Mouse (Mus musculus) heart, embryonic 13.5 days (tissue): Measurements from ENCODE around the gene Gm13289. TPM values are rescaled to one million over a fixed set of nuclear protein-coding genes. Genes with fewer than 3 reads are reported as not detected.

Experiments
- ATAC-seq: fragments of 200-750 bp; cut with Nextera tagmentation; 2 replicates; pipeline ENCODE4 v1.8.0; 2017; ENCODE audit warnings: moderate TSS enrichment; ENCODE audit not compliant: insufficient number of reproducible peaks, low FRiP score, low TSS enrichment; ENCODE audit errors: extremely low read depth
- H3K27ac ChIP-seq: fragments of 300-500 bp; sonication (generic); replicated peaks from 2 replicates; pipeline ENCODE4 v1.5.1; 2015; ENCODE audit warnings: moderate library complexity, mild to moderate bottlenecking, inconsistent platforms
- H3K27me3 ChIP-seq: fragments of 300-500 bp; sonication (generic); replicated peaks from 2 replicates; pipeline ENCODE4 v1.6.1; 2015; ENCODE audit warnings: mild to moderate bottlenecking, inconsistent platforms
- H3K36me3 ChIP-seq: fragments of 300-500 bp; sonication (generic); 2 replicates; pipeline ENCODE4 v1.6.1; 2015; ENCODE audit warnings: mild to moderate bottlenecking, inconsistent platforms
- H3K4me1 ChIP-seq: fragments of 300-500 bp; sonication (generic); 2 replicates; pipeline ENCODE4 v1.6.1; 2015; ENCODE audit warnings: inconsistent platforms
- H3K4me2 ChIP-seq: fragments of 300-500 bp; sonication (generic); 2 replicates; pipeline ENCODE4 v1.6.1; 2015; ENCODE audit warnings: inconsistent platforms, mild to moderate bottlenecking, moderate library complexity
- H3K4me3 ChIP-seq: fragments of 300-500 bp; sonication (generic); 2 replicates; pipeline ENCODE4 v1.5.1; 2015; ENCODE audit warnings: moderate library complexity, mild to moderate bottlenecking, inconsistent platforms
- H3K9ac ChIP-seq: fragments of 300-500 bp; sonication (generic); 2 replicates; pipeline ENCODE4 v1.6.1; 2015; ENCODE audit warnings: inconsistent platforms, mild to moderate bottlenecking, moderate library complexity
- H3K9me3 ChIP-seq: fragments of 300-500 bp; sonication (generic); 2 replicates; pipeline ENCODE4 v1.6.1; 2016; ENCODE audit warnings: inconsistent platforms
- WGBS: fragments of 180-500 bp; shearing (Covaris S2); methylation state at CpG from one replicate; pipeline ENCODE4 v1.1.7; 2015; ENCODE audit warnings: mixed read lengths; 5-methylcytosine and 5-hydroxymethylcytosine counted together
- polyA plus RNA-seq: library from polyadenylated mRNA; unstranded; fragments of >200 nt; fragmentation: Nextera tagmentation; extraction: Ambion mirVana; gene quantifications from 2 replicates; pipeline ENCODE4 v1.2.1, GENCODE M21; 2015

Gm13289 gene
- polyA plus RNA-seq, 1 experiment from 2014 or later: not detected

GRCm38 (mm10) chr4:88822995-88823394 lies 46.3 kb downstream of the Gm13289 start:
- Histone ChIP-seq H3K27me3 (no peaks in the 10 kb centered on the region; the same call in 1 of the 2 replicates), H3K9ac (no peak overlapping the region), H3K9me3 (no peaks in the 10 kb centered on the region), H3K36me3 (no peaks in the 10 kb centered on the region), H3K4me2 (no peak overlapping the region), H3K27ac (no peak overlapping the region), H3K4me3 (no peak overlapping the region), H3K4me1 (no peaks in the 10 kb centered on the region)
- no peak for ATAC-seq
- 23% methylated on average over 4 of the region's 4 CpGs for WGBS

Other genes with a start within 250 kb of the Gm13289 start
- not detected in 2 replicates for gene Ifna15, start 218.7 kb upstream of the Gm13289 start, polyA plus RNA-seq
- gene Ifna14, start 205.1 kb upstream of the Gm13289 start, polyA plus RNA-seq: not detected in 2 replicates
- not detected in 2 replicates for gene Ifna9, start 184.5 kb upstream of the Gm13289 start, polyA plus RNA-seq
- not detected in 2 replicates for gene Ifna12, start 173.5 kb upstream of the Gm13289 start, polyA plus RNA-seq
- gene C87499, start 142.5 kb upstream of the Gm13289 start, polyA plus RNA-seq: not detected in 2 replicates
- not detected in 2 replicates for gene Ifna13, start 132.5 kb upstream of the Gm13289 start, polyA plus RNA-seq
- not detected in 2 replicates for gene Ifna16, start 100.0 kb upstream of the Gm13289 start, polyA plus RNA-seq
- gene Ifna2, start 93.0 kb upstream of the Gm13289 start, polyA plus RNA-seq: not detected in 2 replicates
- not detected in 2 replicates for gene Ifnab, start 85.6 kb upstream of the Gm13289 start, polyA plus RNA-seq
- 0.33 and 0.84 TPM in 2 replicates for gene Gm26566, start 55.1 kb upstream of the Gm13289 start, polyA plus RNA-seq
- gene Klhl9, start 54.5 kb upstream of the Gm13289 start, polyA plus RNA-seq: 70.7 and 76.5 TPM in 2 replicates
- not detected in 2 replicates for gene Gm13271, start 22.1 kb upstream of the Gm13289 start, polyA plus RNA-seq
- 0.20 and 0.31 TPM in 2 replicates for gene Gm13283, start 16.8 kb upstream of the Gm13289 start, polyA plus RNA-seq
- gene Gm13290, start 3.1 kb upstream of the Gm13289 start, polyA plus RNA-seq: 0.29 TPM in 1 of 2 replicates, not detected in the other
- not detected in 2 replicates for gene Gm13272, start 2.9 kb downstream of the Gm13289 start, polyA plus RNA-seq
- gene Ifnz, start 5.2 kb downstream of the Gm13289 start, polyA plus RNA-seq: not detected in 2 replicates
- not detected in 2 replicates for gene Gm13276, start 8.8 kb downstream of the Gm13289 start, polyA plus RNA-seq
- not detected in 2 replicates for gene Gm13277, start 11.7 kb downstream of the Gm13289 start, polyA plus RNA-seq
- gene Gm13278, start 14.6 kb downstream of the Gm13289 start, polyA plus RNA-seq: not detected in 2 replicates
- not detected in 2 replicates for gene Gm13275, start 17.6 kb downstream of the Gm13289 start, polyA plus RNA-seq
- gene Gm13279, start 20.5 kb downstream of the Gm13289 start, polyA plus RNA-seq: not detected in 2 replicates
- 0.68 and 0.82 TPM in 2 replicates for gene Gm13285, start 22.7 kb downstream of the Gm13289 start, polyA plus RNA-seq
- gene Gm13287, start 26.3 kb downstream of the Gm13289 start, polyA plus RNA-seq: not detected in 2 replicates
- gene Gm13288, start 28.6 kb downstream of the Gm13289 start, polyA plus RNA-seq: not detected in 2 replicates
- not detected in 2 replicates for gene Ifna7, start 39.3 kb downstream of the Gm13289 start, polyA plus RNA-seq
- gene Ifna11, start 43.0 kb downstream of the Gm13289 start, polyA plus RNA-seq: not detected in 2 replicates
- not detected in 2 replicates for gene Ifna6, start 50.5 kb downstream of the Gm13289 start, polyA plus RNA-seq
- gene Ifna5, start 58.6 kb downstream of the Gm13289 start, polyA plus RNA-seq: not detected in 2 replicates
- gene Ifna4, start 64.9 kb downstream of the Gm13289 start, polyA plus RNA-seq: not detected in 2 replicates
- gene Ifna1, start 73.2 kb downstream of the Gm13289 start, polyA plus RNA-seq: not detected in 2 replicates
- not detected in 2 replicates for gene Ifne, start 103.3 kb downstream of the Gm13289 start, polyA plus RNA-seq